Mouse (Mus musculus) kidney, postnatal 10 days (tissue): ENCODE measurements around the gene Ttc30a1.

Experiments used
- DNase-seq: peaks from one replicate; pipeline ENCODE4 v3.0.0; 2021; ENCODE audit warnings: mixed read lengths

The Ttc30a1 gene

GRCm38 (mm10) chr2:75981440-75982081 is at the start of gene Ttc30a1:
Gene Ttc30a1, minus strand, starts transcription at chr2:75981967.
- peak; percentile 83 for DNase-seq

DNA sequence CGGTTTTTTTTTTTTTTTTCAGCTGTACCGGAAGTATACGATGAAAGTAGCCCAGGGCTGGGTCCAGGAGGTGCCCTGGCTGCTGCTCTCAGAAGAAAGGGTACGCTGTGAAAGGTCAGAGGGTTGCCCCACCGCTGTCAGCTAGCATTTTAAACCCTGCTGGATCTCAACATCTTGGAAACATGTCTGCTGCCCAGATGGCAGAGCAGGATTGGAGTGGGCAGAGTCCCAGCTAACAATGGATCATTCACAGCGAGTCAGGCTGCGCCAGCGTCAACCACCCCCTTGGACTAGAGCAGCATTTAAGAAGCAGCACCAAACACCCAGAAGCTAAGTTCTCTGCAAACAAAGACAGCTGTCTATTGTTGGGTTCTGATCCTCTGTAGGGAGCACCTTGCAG is 48.3 kb upstream of the Ttc30a1 start:
- no peak for DNase-seq

GRCm38 (mm10) chr2:76029081-76029901 is 47.5 kb upstream of the Ttc30a1 start:
- peak; percentile 67 for DNase-seq

GRCm38 (mm10) chr2:76016890-76017289 is 35.1 kb upstream of the Ttc30a1 start:
- no peak for DNase-seq

DNA sequence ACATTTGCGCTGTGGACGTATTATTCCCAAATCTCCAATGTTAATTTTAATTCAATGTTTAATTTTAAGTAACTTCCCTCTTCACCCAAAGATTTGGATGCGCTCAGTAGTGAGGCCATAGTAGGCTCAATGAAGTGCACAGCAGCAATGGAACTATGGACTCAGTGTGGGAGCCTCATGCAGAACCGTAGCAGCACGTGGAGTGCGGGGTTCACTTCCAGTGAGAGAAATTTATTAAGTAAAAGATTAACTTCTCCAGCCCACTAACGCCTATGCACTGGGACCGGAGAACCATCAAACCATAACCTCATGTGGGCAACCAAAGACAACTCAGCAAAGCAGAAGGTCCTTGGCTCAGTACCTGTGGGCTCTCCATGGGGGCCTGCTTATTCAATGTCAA is 34.4 kb upstream of the Ttc30a1 start:
- DNase-seq: peak; percentile 52

DNA sequence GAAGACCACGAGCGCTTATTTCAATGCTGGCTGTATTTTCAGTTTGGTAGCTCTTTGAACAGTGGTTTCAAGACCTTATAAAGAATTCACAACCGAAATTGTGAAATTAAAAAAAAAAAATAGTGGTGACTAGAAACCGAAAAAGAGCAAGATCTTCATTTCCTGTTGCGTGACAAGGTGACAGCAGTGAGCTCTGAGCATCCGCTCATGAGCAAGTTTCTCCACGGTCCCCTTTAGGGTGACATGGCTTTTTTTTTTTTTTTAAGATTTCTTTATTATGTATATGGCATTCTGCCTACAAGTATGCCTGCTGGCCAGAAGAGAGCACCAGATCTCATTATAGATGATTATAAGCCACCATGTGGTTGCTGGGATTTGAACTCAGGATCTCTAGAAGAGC is 33.7 kb upstream of the Ttc30a1 start:
- no peak for DNase-seq

- DNase-seq: no peak
Observed at GRCm38 (mm10) chr2:76014659-76015058, 32.9 kb upstream of the Ttc30a1 start.

DNA sequence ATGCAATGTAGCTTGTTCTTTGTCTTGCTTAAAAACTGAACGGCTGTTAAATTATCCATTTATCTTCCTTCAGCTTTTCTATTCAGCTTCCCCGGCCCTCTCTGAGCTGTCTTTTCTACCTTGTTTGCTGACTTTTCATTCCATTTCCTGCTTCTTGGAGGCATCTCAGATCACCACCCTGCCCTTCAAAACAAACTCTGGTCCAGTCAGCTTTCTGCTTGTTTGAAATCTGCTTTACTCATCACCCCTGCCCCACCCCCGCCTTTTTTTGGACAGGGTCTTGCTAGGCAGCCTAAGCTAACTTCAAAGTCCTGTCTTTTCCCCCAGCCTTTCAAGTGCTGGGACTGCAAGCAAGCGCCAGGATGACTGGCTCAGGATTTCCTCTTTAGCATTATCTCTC is 24.4 kb upstream of the Ttc30a1 start:
- no peak for DNase-seq

DNA sequence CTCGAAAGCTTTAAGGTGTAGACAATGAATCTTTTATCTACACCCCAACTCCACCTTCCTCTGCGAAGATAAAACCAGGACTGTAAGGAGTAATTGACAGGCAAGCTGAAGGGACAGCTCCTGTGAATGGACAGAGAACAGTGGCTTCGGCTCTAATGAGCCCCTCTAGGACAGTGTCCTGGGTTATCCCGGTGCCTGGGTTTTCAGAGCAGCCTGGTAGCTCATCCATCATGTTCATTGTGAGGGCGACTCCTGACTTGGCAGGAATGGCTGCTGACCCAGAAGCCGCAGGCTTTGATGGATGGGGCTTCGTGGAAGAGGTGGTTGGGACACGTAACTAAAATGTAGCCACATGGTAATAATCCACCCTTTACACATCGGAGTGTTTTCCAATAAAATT is 21.1 kb upstream of the Ttc30a1 start:
- no peak for DNase-seq

- DNase-seq: peak; percentile 87
Observed at GRCm38 (mm10) chr2:76001392-76001791, 19.6 kb upstream of the Ttc30a1 start.

GRCm38 (mm10) chr2:75999636-76000035 is 17.9 kb upstream of the Ttc30a1 start:
- DNase-seq: peak; percentile 42

DNA sequence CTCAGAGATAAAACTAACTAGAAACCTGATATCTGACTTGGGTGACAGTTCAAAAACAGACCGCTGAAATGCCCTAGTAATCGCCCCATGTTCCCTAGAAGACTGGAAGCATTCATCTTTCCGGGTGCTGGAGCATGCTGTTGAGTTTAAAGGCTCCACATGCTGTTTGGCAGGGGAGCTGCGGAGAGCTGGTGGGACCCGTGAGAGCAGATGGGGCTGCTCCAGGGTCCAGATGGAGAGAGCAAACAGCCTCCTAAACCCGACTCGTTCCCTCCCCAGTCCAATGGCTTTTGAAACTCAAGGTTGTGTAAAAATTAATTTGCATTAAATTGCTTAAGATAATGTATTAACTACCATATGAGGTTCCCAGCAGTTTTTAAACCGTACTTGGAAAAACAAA is 16.9 kb upstream of the Ttc30a1 start:
- DNase-seq: peak; percentile 49

- peak; percentile 72 for DNase-seq
Observed at GRCm38 (mm10) chr2:75997726-75998125, 16.0 kb upstream of the Ttc30a1 start.

- DNase-seq: no peak
Observed at GRCm38 (mm10) chr2:75994841-75995240, 13.1 kb upstream of the Ttc30a1 start.

GRCm38 (mm10) chr2:75991581-75992205 is 9.9 kb upstream of the Ttc30a1 start:
- no peak for DNase-seq

GRCm38 (mm10) chr2:75990885-75991539 is 9.2 kb upstream of the Ttc30a1 start:
- DNase-seq: peak; percentile 82

DNA sequence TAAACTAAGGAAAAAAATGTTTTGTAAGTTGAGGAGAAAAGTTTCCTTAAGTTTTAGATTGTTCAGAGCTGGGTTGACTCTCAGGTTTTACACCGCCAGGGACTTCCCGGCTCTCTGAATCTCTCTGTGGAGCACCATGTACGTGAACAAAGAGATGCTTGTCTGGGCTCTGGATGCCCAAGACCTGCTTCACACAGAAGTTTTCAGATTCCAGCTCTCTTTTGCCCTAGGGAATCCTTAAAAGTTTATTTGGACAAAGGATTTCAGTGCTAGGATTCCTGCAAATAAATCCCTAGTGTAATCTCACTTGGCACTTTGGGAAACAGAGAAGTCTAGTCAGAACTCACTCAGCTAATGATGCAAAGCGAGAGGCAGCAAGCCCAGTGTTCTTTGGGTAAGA is 7.9 kb upstream of the Ttc30a1 start:
- DNase-seq: no peak

- no peak for DNase-seq
Observed at GRCm38 (mm10) chr2:75988779-75989363, 7.1 kb upstream of the Ttc30a1 start.

DNA sequence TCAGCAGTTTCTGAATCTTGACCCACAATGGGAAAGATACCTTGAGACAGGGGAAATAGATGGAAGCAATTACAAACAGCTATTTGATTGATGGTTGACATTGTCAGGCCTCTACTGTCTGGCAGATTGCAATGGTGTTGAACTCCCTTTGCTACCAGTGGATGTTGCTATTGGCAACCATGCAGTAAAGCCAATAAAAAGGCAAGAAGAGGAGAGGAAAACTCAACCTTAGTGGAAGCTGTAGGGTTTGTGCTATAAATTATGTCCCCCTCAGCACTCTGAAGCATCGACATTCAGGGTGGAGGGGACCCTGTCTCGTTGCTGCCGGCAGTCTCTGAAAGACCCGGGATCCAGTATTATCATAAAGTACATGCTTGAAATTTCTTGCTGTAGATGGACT is 6.6 kb upstream of the Ttc30a1 start:
- DNase-seq: no peak

GRCm38 (mm10) chr2:75987739-75988138 is 6.0 kb upstream of the Ttc30a1 start:
- DNase-seq: peak; percentile 36

DNA sequence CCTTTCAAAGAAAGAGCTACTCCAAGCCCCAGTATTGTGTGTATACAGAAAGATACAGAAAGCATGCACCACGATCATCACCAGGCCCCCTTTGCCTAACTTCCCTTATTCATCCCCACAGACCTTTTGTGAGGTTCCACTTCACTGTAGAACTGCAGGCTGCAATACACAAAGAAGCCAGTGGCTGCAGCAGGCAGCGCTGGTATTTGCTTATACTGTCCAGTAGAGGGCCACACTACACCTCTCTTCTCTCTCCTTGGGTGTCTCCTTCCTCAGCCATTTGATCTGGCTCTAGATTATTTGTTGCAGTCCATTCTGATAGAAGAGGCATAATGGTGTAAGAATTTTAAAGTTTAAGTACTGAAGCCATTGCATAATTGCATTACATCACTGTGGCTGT is 3.4 kb upstream of the Ttc30a1 start:
- peak; percentile 77 for DNase-seq

GRCm38 (mm10) chr2:75983847-75984246 is 2.1 kb upstream of the Ttc30a1 start:
- no peak for DNase-seq

- no peak for DNase-seq
Observed at GRCm38 (mm10) chr2:75983091-75983490, 1.3 kb upstream of the Ttc30a1 start.
